Mouse (Mus musculus) heart, embryonic 14.5 days (tissue): ENCODE results near the gene Acot7. TPM values are rescaled to one million over a fixed set of nuclear protein-coding genes. Genes with fewer than 3 reads are reported as not detected.

Source experiments
- ATAC-seq: fragments of 200-750 bp; cut with Nextera tagmentation; 2 replicates; pipeline ENCODE4 v1.8.0; 2017; ENCODE audit warnings: low read depth, moderate TSS enrichment; ENCODE audit not compliant: insufficient number of reproducible peaks, insufficient read depth, low FRiP score
- H3K27ac ChIP-seq, 2 experiments: fragments of 200-500 bp in 1 of 2; fragments of 300-500 bp in 1 of 2; sonication (generic) in 1 of 2; replicated peaks in 1 of 2; 2 replicates each; pipeline ENCODE4 v1.5.1; 2012 to 2014; ENCODE audit warnings: low read depth in 2 of 2, low read length in 2 of 2, control low read depth in 1 of 2, mild to moderate bottlenecking in 1 of 2, mixed read lengths in 1 of 2; ENCODE audit not compliant: control insufficient read depth in 1 of 2, insufficient read depth in 1 of 2
- H3K27me3 ChIP-seq: fragments of 300-500 bp; sonication (generic); 2 replicates; pipeline ENCODE4 v1.6.1; 2014; ENCODE audit warnings: mild to moderate bottlenecking, low read length, control low read depth; ENCODE audit not compliant: control insufficient read depth, insufficient read depth
- H3K36me3 ChIP-seq: fragments of 300-500 bp; sonication (generic); 2 replicates; pipeline ENCODE4 v1.6.1; 2014; ENCODE audit warnings: mild to moderate bottlenecking, control low read depth, low read length, mixed read lengths; ENCODE audit not compliant: control insufficient read depth, insufficient read depth
- H3K4me1 ChIP-seq, 2 experiments: fragments of 200-500 bp in 1 of 2; fragments of 300-500 bp in 1 of 2; sonication (generic) in 1 of 2; 2 replicates each; pipeline ENCODE4 v1.6.1; 2012 to 2014; ENCODE audit warnings: low read length in 2 of 2, control low read depth in 1 of 2, mixed read lengths in 1 of 2; ENCODE audit not compliant: control insufficient read depth in 2 of 2, insufficient read depth in 2 of 2
- H3K4me2 ChIP-seq: fragments of 300-500 bp; sonication (generic); 2 replicates; pipeline ENCODE4 v1.6.1; 2014; ENCODE audit warnings: mild to moderate bottlenecking, low read length
- H3K4me3 ChIP-seq, 2 experiments: fragments of 200-500 bp in 1 of 2; fragments of 300-500 bp in 1 of 2; sonication (generic) in 1 of 2; 2 replicates each; pipeline ENCODE4 v1.5.1; 2012 to 2014; ENCODE audit warnings: low read length in 2 of 2, mild to moderate bottlenecking in 2 of 2, control low read depth in 1 of 2, low read depth in 1 of 2, moderate library complexity in 1 of 2; ENCODE audit not compliant: control insufficient read depth in 1 of 2, insufficient read depth in 1 of 2
- H3K9ac ChIP-seq: fragments of 300-500 bp; sonication (generic); 2 replicates; pipeline ENCODE4 v1.6.1; 2014; ENCODE audit warnings: mild to moderate bottlenecking, low read length
- H3K9me3 ChIP-seq: fragments of 300-500 bp; sonication (generic); 2 replicates; pipeline ENCODE4 v1.6.1; 2016; ENCODE audit warnings: low read length, control low read depth; ENCODE audit not compliant: control insufficient read depth
- WGBS: fragments of 180-500 bp; shearing (Covaris S2); extraction: QIAGEN DNeasy Blood & Tissue Kit; methylation state at CpG from one replicate; pipeline ENCODE4 v1.1.7; 2014; 5-methylcytosine and 5-hydroxymethylcytosine counted together
- polyA plus RNA-seq: library from polyadenylated mRNA; unstranded; fragments of >200 nt; fragmentation: Nextera tagmentation; extraction: Ambion mirVana; gene quantifications from 2 replicates; pipeline ENCODE4 v1.2.1, GENCODE M21; 2014

Acot7 gene
- polyA plus RNA-seq, 1 experiment from 2014 or later, result 72.9 TPM

GRCm38 (mm10) chr4:152303172-152303571, 125.2 kb downstream of the Acot7 start:
- no peak overlapping the region for H3K27ac ChIP-seq
- no peak overlapping the region for H3K4me3 ChIP-seq
- WGBS, result 92% methylated on average over 10 of the region's 10 CpGs
- peaks cover 86% of the 10 kb centered on the region for H3K36me3 ChIP-seq
- no peak for ATAC-seq
- H3K9me3 ChIP-seq, result no peaks in the 10 kb centered on the region
- H3K4me1 ChIP-seq, result peaks cover 4% of the 10 kb centered on the region in 2 experiments; a peak in 2 of 4 replicates
- no peak overlapping the region for H3K4me2 ChIP-seq
- H3K9ac ChIP-seq, result no peak overlapping the region
- no peaks in the 10 kb centered on the region for H3K27me3 ChIP-seq

DNA sequence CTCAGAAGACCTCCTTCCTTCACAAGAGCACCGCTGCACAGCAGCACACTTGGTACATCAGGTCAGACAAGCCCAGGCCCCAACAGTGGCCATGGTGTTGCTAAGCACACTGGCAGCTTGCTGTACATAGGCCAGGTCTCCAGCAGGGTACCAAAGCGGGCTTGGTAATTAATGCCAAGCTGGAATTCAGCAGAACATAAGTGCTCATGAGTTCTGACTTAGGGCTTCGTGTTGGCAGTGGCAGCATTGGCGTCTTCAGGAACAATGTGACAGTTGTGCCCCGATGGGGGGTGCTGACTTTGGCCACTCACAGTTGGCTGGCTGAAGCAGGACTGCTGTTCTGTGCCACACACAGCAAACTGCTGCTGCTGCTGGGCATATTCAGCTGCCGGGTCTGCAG, 126.8 kb downstream of the Acot7 start:
- no peak for ATAC-seq
- no peaks in the 10 kb centered on the region for H3K27me3 ChIP-seq
- 86% methylated on average over 6 of the region's 6 CpGs for WGBS
- no peak overlapping the region for H3K9ac ChIP-seq
- H3K9me3 ChIP-seq, result no peaks in the 10 kb centered on the region
- H3K36me3 ChIP-seq, result peaks cover 96% of the 10 kb centered on the region
- no peak overlapping the region for H3K4me3 ChIP-seq
- no peak overlapping the region for H3K4me2 ChIP-seq
- no peaks in the 10 kb centered on the region for H3K4me1 ChIP-seq
- H3K27ac ChIP-seq, result no peak overlapping the region

- Histone ChIP-seq H3K4me1 (no peaks in the 10 kb centered on the region), H3K27ac (no peak overlapping the region), H3K9ac (no peak overlapping the region), H3K27me3 (0 out of 2 replicates have a peak, but pooled peaks cover under 1% of the 10 kb centered on the region), H3K36me3 (peaks cover 96% of the 10 kb centered on the region), H3K9me3 (no peaks in the 10 kb centered on the region), H3K4me2 (no peak overlapping the region), H3K4me3 (no peak overlapping the region)
- ATAC-seq, result no peak
- 79% methylated on average over 6 of the region's 6 CpGs for WGBS
Measured at GRCm38 (mm10) chr4:152305991-152306390, 128.1 kb downstream of the Acot7 start.

GRCm38 (mm10) chr4:152307542-152307941, 129.6 kb downstream of the Acot7 start:
- H3K9me3 ChIP-seq, result no peaks in the 10 kb centered on the region
- H3K4me2 ChIP-seq, result no peak overlapping the region
- H3K4me1 ChIP-seq, result peaks cover 0 to 3% of the 10 kb centered on the region in 2 experiments; a peak in 2 of 4 replicates
- H3K9ac ChIP-seq, result no peak overlapping the region
- WGBS, result 69% methylated on average over 9 of the region's 9 CpGs
- no peak overlapping the region for H3K4me3 ChIP-seq
- no peak overlapping the region for H3K27ac ChIP-seq
- ATAC-seq, result no peak
- H3K27me3 ChIP-seq, result peaks cover 16% of the 10 kb centered on the region
- peaks cover 97% of the 10 kb centered on the region for H3K36me3 ChIP-seq

GRCm38 (mm10) chr4:152312186-152312585, 134.3 kb downstream of the Acot7 start:
- H3K27ac ChIP-seq, result no peak overlapping the region
- peaks cover 58% of the 10 kb centered on the region for H3K36me3 ChIP-seq
- WGBS, result 26% methylated on average over 14 of the region's 14 CpGs
- H3K9ac ChIP-seq, result no peak overlapping the region
- no peak overlapping the region for H3K4me3 ChIP-seq
- no peak overlapping the region for H3K4me2 ChIP-seq
- no peak for ATAC-seq
- peaks cover 15 to 38% of the 10 kb centered on the region in 2 experiments for H3K4me1 ChIP-seq
- H3K27me3 ChIP-seq, result peaks cover 50% of the 10 kb centered on the region
- H3K9me3 ChIP-seq, result no peaks in the 10 kb centered on the region

DNA sequence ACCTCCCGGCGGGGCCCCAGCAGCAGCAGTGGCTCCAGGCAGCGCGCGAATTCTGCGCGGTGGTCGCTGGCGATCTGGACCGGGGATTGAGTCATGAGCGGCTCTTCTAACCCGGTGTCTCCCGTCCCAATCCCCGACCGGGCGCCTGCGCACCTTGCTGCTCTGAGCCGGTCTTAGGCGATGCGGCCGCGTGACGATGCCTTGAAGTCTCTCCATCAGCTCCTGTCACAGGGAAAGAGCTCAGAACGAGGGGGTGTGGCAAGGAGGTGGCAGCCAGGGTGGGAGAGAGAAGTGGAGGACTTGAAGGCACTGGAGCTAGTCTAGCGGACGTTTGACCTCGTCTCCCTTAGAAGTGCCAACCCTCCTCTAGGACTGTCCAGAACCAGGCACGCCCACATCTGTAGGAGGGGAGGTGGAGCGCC, 135.3 kb downstream of the Acot7 start:
- peak overlapping the region; percentile 64 for H3K4me2 ChIP-seq
- peaks cover 48% of the 10 kb centered on the region for H3K36me3 ChIP-seq
- H3K27ac ChIP-seq, result no peak overlapping the region
- peaks cover 19 to 46% of the 10 kb centered on the region in 2 experiments for H3K4me1 ChIP-seq
- H3K9me3 ChIP-seq, result no peaks in the 10 kb centered on the region
- peak overlapping the region; percentile 24 to 30 for H3K4me3 ChIP-seq
- H3K9ac ChIP-seq, result peak overlapping the region; percentile 51
- peaks cover 56% of the 10 kb centered on the region for H3K27me3 ChIP-seq
- WGBS, result 3% methylated on average over 29 of the region's 29 CpGs
- ATAC-seq, result 0 out of 2 replicates have a peak, but pooled peaks have one; percentile 9

- Histone ChIP-seq H3K4me1 (peaks cover 19 to 52% of the 10 kb centered on the region in 2 experiments), H3K4me3 (no peak overlapping the region), H3K27me3 (peaks cover 56% of the 10 kb centered on the region), H3K4me2 (no peak overlapping the region), H3K36me3 (peaks cover 41% of the 10 kb centered on the region), H3K9ac (no peak overlapping the region), H3K9me3 (no peaks in the 10 kb centered on the region), H3K27ac (no peak overlapping the region)
- ATAC-seq, result no peak
Measured at GRCm38 (mm10) chr4:152313934-152314333, 136.0 kb downstream of the Acot7 start.
